Comparison of ENCODE assay signal across 9 mouse cellular contexts in the genomic region with DNA sequence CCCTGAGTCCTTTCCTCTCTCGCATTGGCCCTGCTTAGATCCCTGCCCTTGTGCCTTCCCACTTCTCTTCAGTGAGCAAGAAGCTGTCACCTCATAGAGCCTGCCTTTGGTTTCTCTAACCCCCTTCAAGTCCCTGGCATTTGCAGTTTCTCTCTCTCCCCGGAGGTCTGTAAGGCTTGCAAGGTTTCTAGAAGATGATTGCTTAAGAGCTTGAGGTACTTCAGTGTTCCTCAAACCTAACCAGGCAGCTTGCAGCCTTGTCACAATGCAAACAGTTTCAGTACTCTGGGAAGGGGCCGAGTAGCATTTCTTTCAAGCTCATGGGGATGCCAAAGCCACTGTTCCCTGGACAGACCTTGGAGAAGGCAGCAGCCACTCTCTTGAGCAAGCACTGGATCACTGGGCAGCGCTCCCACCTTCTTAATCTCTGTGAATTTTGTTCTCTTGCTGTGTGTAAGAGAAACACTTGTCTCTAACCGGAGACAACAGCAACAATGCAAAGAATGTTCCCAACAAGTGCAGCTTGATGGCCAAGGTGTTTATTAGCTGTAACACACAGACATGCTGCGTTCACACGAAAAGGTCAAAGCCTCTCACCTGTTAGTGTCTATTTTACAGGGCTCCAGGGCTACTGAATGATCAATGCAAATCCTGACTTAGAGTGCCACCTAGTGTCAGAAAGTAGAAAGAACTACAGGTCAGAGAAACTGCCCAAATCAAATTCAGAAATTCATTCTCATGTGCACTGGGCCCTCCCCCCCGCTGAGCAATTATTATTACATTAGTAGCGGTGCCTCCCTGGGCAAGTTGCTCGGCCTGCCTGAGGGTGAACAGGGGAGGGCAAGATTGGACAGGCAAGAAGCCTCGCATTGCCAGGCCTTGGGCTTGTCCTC. TPM values are rescaled to one million over a fixed set of nuclear protein-coding genes. Genes with fewer than 3 reads are reported as not detected.
DNase-seq lines count a peak whose midpoint lies in the region; ATAC-seq and TF ChIP-seq lines count a peak whose summit lies in the region.
"Had no signal": no experiment of that assay in that cellular context is flagged by ENCODE, and none has a peak within 500 bp of the region (broad histone marks: within the 10 kb centered on the region; RNA-seq: fewer than 3 reads in every experiment).

No protein-coding gene starts in this region.

- H3K4me3 ChIP-seq in heart, embryonic 12.5 days, result no peak overlapping the region
- H3K4me3 ChIP-seq in gastrocnemius, adult 2 months, result no peak overlapping the region; the same call in 1 of the 2 replicates

- H3K36me3 ChIP-seq in heart, embryonic 12.5 days, result no peaks in the 10 kb centered on the region
- no peaks in the 10 kb centered on the region for H3K36me3 ChIP-seq in splenic B cell, adult 2 months (ENCODE audit: control insufficient read depth, insufficient read depth, low read length, poor library complexity, severe bottlenecking)

- intact Hi-C loops in heart, postnatal 25 days (cut with DNase I), result loop anchor here (2.0 to 5.0 kb wide), 4 partner anchors 51 to 295 kb away; a partner anchor contains a TSS
- intact Hi-C loops in gastrocnemius, adult 2 months (cut with DNase I), result loop anchor here (2.0 kb wide), 3 partner anchors 51 to 281 kb away; a partner anchor contains a TSS

- 0 out of 2 replicates have a peak, but pooled peaks have one; percentile 39 for ATAC-seq in heart, embryonic 12.5 days (ENCODE audit: insufficient number of reproducible peaks, low FRiP score)

- peak; percentile 84 for TF ChIP-seq CTCF in gastrocnemius, adult 2 months (IDR thresholded peaks at IDR 0.05)

- DNase-seq in heart, postnatal 25 days (ENCODE audit: low spot score), result no peak
- peak; percentile 41 to 68 for DNase-seq in CD8-positive naive resting alpha-beta T cell, adult 2 months (ENCODE audit: low read depth in 2 of 2, low spot score in 2 of 2)
- peak; percentile 67 for DNase-seq in cerebellum, adult 9-11 months
- DNase-seq in gastrocnemius, adult 2 months, result peak; percentile 61
- peak; percentile 77 for DNase-seq in kidney, adult 9 months
- DNase-seq in lung, postnatal 4 days, result peak; percentile 60 to 64
- peak; percentile 88 for DNase-seq in splenic B cell, adult 2 months (ENCODE audit: low read depth, low spot score)

- 33% methylated on average over 11 of the region's 11 CpGs for WGBS in heart, embryonic 12.5 days

- H3K9ac ChIP-seq in heart, embryonic 12.5 days, result no peak overlapping the region

- H3K27ac ChIP-seq in heart, embryonic 12.5 days (ENCODE audit: poor library complexity, severe bottlenecking), result no peak overlapping the region
- H3K27ac ChIP-seq in gastrocnemius, adult 2 months, result peak overlapping the region; percentile 80

- H3K4me1 ChIP-seq in heart, embryonic 12.5 days (replicated peaks), result no peaks in the 10 kb centered on the region

- H3K4me2 ChIP-seq in heart, embryonic 12.5 days, result no peak overlapping the region

- H3K27me3 ChIP-seq in heart, embryonic 12.5 days (replicated peaks), result peaks cover 25% of the 10 kb centered on the region
- H3K27me3 ChIP-seq in splenic B cell, adult 2 months (ENCODE audit: control insufficient read depth, insufficient read depth, low read length, poor library complexity, severe bottlenecking), result no peaks in the 10 kb centered on the region

- no peaks in the 10 kb centered on the region for H3K9me3 ChIP-seq in heart, embryonic 12.5 days (replicated peaks)

RNA-seq across cellular contexts. Expression of a gene that starts 10.3 kb away (rescaled TPM):
- 20.1 and 21.6 TPM in 2 replicates for polyA plus RNA-seq in heart, embryonic 12.5 days (2016; fragmentation: Nextera tagmentation; extraction: Ambion mirVana)
- total RNA-seq in heart, postnatal 25 days (2021), result 1 to 10 TPM; 5.7 to 6.2 TPM
- 10 to 100 TPM; 13.2 to 16.5 TPM for total RNA-seq in gastrocnemius, adult 2 months (2021)

RNA-seq across cellular contexts. Expression of a gene that starts 15.1 kb away (rescaled TPM):
- not detected in 2 replicates for polyA plus RNA-seq in heart, embryonic 12.5 days (2016; fragmentation: Nextera tagmentation; extraction: Ambion mirVana)
- not detected for total RNA-seq in heart, postnatal 25 days (2021)
- total RNA-seq in gastrocnemius, adult 2 months (2021), result not detected

RNA-seq across cellular contexts. Expression of a gene that starts 22.4 kb away (rescaled TPM):
- polyA plus RNA-seq in heart, embryonic 12.5 days (2016; fragmentation: Nextera tagmentation; extraction: Ambion mirVana), result 0.09 TPM in 1 of 2 replicates, not detected in the other
- under 1 TPM in 1 of 2 experiments, not detected in 1; 0.08 TPM for total RNA-seq in heart, postnatal 25 days (2021)
- not detected for total RNA-seq in gastrocnemius, adult 2 months (2021)
- total RNA-seq: adrenal gland, adult 18-20 months had no signal

RNA-seq across cellular contexts. Expression of a gene that starts 33.7 kb away (rescaled TPM):
- not detected in 2 replicates for polyA plus RNA-seq in heart, embryonic 12.5 days (2016; fragmentation: Nextera tagmentation; extraction: Ambion mirVana)
- not detected for total RNA-seq in heart, postnatal 25 days (2021)
- not detected for total RNA-seq in gastrocnemius, adult 2 months (2021)
- total RNA-seq: adrenal gland, adult 18-20 months had no signal

RNA-seq across cellular contexts. Expression of a gene that starts 38.9 kb away (rescaled TPM):
- polyA plus RNA-seq in heart, embryonic 12.5 days (2016; fragmentation: Nextera tagmentation; extraction: Ambion mirVana), result not detected in 2 replicates
- total RNA-seq in heart, postnatal 25 days (2021), result not detected
- not detected for total RNA-seq in gastrocnemius, adult 2 months (2021)
- total RNA-seq: adrenal gland, adult 18-20 months had no signal
